Mouse (Mus musculus) spleen, adult 2 months (tissue): ENCODE data around the gene Chst11. TPM values are rescaled to one million over a fixed set of nuclear protein-coding genes. Genes with fewer than 3 reads are reported as not detected.
A peak's percentile ranks its signal among the peaks of the same experiment; 100 is the strongest.

ENCODE experiments used
- DNase-seq, 2 experiments: peaks; one replicate each; pipeline versions ENCODE4 v3.0.0 to v3.0.0-alpha.2; 2012 to 2021; ENCODE audit warnings: low spot score in 2 of 2, low read depth in 1 of 2
- H3K27ac ChIP-seq: fragments of 200-500 bp; 2 replicates; pipeline ENCODE4 v1.5.1; 2012; ENCODE audit warnings: low read length, inconsistent platforms; ENCODE audit not compliant: insufficient read depth
- H3K27me3 ChIP-seq: fragments of 200-500 bp; 2 replicates; pipeline ENCODE4 v1.6.1; 2012; ENCODE audit warnings: mild to moderate bottlenecking, moderate library complexity, low read length, inconsistent platforms; ENCODE audit not compliant: control insufficient read depth, insufficient read depth
- H3K36me3 ChIP-seq: fragments of 200-500 bp; 2 replicates; pipeline ENCODE4 v1.6.1; 2012; ENCODE audit warnings: mild to moderate bottlenecking, low read length, inconsistent platforms; ENCODE audit not compliant: control insufficient read depth, insufficient read depth
- H3K4me1 ChIP-seq: fragments of 200-500 bp; 2 replicates; pipeline ENCODE4 v1.6.1; 2011; ENCODE audit warnings: inconsistent platforms; ENCODE audit not compliant: control insufficient read depth, insufficient read depth, insufficient read length
- H3K4me3 ChIP-seq: fragments of 200-500 bp; 2 replicates; pipeline ENCODE4 v1.5.1; 2011; ENCODE audit warnings: mild to moderate bottlenecking, inconsistent platforms; ENCODE audit not compliant: insufficient read depth, insufficient read length; ENCODE audit errors: extremely low read depth
- CTCF ChIP-seq: fragments of 200-500 bp; IDR thresholded peaks from 2 replicates; pipeline ENCODE4 v1.5.1; 2011; ENCODE audit warnings: mild to moderate bottlenecking, inconsistent platforms; ENCODE audit not compliant: insufficient read depth, insufficient read length, insufficient replicate concordance; ENCODE audit errors: extremely low read depth
- POLR2A ChIP-seq: fragments of 200-500 bp; IDR thresholded peaks from 2 replicates; pipeline ENCODE4 v1.6.1; 2011; ENCODE audit warnings: low read depth, low read length, inconsistent platforms
- WGBS: fragments of 180-500 bp; shearing (Covaris S2); methylation state at CpG from one replicate; pipeline ENCODE4 v1.1.7; 2018; 5-methylcytosine and 5-hydroxymethylcytosine counted together
- polyA plus RNA-seq: library from polyadenylated mRNA; depleted of rRNA; stranded (reverse); fragments of >200 nt; gene quantifications from 2 replicates; pipeline ENCODE4 v1.2.3, GENCODE M21; 2012

Chst11 gene
- polyA plus RNA-seq, 1 experiment, result 9.2 TPM

DNA sequence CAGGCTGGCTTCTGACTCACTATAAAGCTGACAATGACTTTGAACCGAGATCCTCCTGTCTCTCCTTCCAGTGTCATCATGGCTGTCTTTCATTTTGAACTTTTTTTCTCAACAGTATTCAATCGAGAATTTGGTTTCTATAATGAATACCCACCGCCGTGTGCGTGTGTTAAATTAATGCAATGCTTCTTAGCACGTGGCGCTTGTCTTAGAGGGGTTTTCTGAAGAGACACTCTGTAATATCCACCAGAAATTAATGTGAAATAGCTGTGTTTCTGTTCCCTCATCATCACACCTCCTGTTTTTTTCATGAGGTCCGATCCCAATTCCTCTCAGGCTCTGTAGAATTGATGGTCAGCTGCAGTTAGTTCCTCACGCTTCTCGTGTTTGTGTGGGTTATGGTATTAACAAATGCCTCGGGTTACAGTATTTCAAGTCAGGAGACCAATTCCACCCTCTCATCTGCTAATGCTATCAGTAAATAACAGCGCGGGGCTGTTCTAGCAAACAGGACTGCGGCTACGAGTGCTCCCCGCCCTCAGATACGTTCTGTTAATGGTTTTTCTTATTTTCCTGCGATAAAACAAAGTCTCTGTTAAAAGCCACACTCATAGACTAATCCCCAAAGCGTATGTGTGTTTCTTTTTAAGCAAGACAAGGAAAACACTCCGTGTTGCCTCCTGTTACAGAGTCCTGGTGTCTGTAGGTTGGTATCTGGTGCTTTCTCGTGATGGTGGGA, 32.6 kb downstream of the Chst11 start:
- TF ChIP-seq CTCF (no peak), POLR2A (no peak)
- peak overlapping the region; percentile 0; the same call in 1 of the 2 replicates for H3K27ac ChIP-seq

DNA sequence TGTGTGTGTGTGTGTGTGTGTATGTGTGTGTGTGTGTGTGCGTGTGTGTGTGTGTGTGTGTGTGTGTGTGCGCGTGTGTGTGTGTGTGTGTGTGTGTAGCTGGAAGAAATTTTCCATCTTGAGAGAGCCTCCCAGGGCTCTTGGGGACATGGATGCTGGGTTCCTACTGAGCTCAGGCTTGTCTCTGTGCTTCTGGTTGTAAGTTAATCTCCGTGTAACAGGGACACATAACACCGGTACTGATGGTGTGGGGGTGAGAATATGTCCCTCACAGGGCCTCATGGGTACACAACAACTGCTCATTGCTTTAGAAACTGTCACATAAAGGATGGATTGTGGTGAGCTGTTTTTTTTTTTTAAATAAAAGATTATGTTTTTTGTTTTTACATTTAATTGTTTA, 33.2 kb downstream of the Chst11 start:
- 96% methylated on average over 4 of the region's 5 CpGs for WGBS
- Histone ChIP-seq H3K4me3 (no peak overlapping the region), H3K36me3 (no peaks in the 10 kb centered on the region), H3K27ac (peak overlapping the region; percentile 0; the same call in 1 of the 2 replicates), H3K4me1 (no peaks in the 10 kb centered on the region), H3K27me3 (no peaks in the 10 kb centered on the region)
- no peak for TF ChIP-seq CTCF
- no peak for TF ChIP-seq POLR2A
- no peak for DNase-seq

More for the DNA sequence above, 32.6 kb downstream of the Chst11 start:
- Histone ChIP-seq H3K4me3 (no peak overlapping the region), H3K27me3 (no peaks in the 10 kb centered on the region), H3K4me1 (no peaks in the 10 kb centered on the region), H3K36me3 (no peaks in the 10 kb centered on the region)
- DNase-seq, result no peak
- 81% methylated on average over 21 of the region's 21 CpGs for WGBS

DNA sequence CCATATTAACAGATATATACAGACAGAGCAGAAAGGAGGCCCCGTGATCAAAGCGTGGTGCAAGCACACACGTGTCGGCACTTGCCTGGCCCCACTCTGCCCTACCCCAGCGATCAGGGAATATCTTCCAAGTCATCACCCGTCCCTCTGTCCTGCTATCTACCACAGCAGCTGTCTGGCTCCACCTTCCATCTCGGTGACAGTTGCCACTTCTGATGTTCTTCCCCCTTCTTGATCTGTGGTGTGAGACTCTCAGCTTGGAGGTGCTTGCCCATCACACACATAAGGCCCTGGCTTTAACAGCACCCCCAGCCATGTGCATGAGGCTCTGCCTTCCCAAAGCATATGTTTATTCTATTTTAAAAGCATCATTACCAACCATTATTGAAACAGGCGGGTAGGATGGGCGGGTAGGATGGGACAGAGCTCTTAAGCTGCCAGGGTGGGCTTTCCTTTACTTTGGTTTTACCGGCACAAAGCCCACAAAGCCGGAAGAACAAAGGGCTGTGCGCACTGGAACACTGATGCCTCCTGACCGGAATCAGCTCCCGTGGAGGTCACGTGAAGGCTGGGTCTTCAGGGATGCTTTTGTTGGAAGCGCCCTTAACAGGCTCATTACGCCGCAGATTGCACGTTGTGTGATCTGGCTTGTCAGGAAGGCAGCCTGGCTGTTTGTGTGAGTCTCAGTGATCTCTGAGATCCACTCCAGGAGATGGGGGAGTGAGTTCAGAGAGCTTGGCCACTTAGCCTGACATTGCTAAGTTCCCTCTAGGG, 34.4 kb downstream of the Chst11 start:
- Histone ChIP-seq H3K27me3 (no peaks in the 10 kb centered on the region), H3K4me3 (no peak overlapping the region), H3K36me3 (no peaks in the 10 kb centered on the region), H3K27ac (no peak overlapping the region), H3K4me1 (no peaks in the 10 kb centered on the region)
- 68% methylated on average over 19 of the region's 19 CpGs for WGBS
- TF ChIP-seq CTCF (no peak), POLR2A (no peak)
- DNase-seq, result no peak

DNA sequence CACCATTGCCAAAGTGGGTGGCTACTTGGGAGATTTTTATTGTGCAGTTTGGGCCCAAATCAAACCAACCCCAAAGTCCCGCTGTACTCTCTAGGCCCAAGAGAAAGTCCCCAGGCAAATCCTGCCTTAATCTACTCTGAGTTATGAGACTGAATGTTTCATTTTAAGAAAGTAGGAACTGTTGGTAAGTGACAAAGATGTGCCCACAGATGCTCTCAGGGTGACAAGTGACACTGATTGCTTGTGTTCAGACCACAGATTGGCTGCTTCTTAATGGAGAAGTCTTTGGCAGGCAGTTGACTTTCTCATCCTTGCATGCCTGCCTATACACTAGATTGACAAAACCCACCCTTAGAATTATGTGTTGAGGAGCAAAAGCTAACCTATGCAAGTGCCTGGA, 37.3 kb downstream of the Chst11 start:
- DNase-seq, result no peak
- no peaks in the 10 kb centered on the region for H3K36me3 ChIP-seq
- H3K27ac ChIP-seq, result no peak overlapping the region
- no peaks in the 10 kb centered on the region for H3K27me3 ChIP-seq
- no peak overlapping the region for H3K4me3 ChIP-seq
- 98% methylated on average over 1 of the region's 1 CpGs for WGBS
- TF ChIP-seq POLR2A (no peak), CTCF (no peak)
- no peaks in the 10 kb centered on the region for H3K4me1 ChIP-seq

DNA sequence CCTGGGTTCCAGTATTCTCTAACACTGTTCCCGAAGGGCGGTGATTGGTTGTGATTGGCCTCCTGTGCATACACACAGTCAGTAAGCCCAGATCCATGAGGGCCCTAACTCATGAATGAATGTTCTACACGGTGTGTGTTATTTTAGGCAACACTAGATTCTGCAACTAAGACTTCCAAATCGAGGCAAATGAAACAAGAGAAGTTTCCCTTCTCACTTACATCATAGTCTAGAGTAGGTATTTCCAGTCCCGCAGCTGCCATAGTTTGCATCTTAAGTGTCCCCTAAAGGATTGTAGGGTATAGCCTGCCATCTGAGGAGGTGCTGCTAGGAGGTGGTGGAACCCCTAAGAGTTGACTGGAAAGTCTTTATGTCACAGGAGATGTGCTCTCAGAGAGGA, 40.9 kb downstream of the Chst11 start:
- DNase-seq, result no peak
- no peaks in the 10 kb centered on the region for H3K27me3 ChIP-seq
- no peak overlapping the region for H3K27ac ChIP-seq
- H3K36me3 ChIP-seq, result no peaks in the 10 kb centered on the region
- no peak overlapping the region for H3K4me3 ChIP-seq
- TF ChIP-seq CTCF (no peak), POLR2A (no peak)
- 82% methylated on average over 5 of the region's 5 CpGs for WGBS
- H3K4me1 ChIP-seq, result no peaks in the 10 kb centered on the region

DNA sequence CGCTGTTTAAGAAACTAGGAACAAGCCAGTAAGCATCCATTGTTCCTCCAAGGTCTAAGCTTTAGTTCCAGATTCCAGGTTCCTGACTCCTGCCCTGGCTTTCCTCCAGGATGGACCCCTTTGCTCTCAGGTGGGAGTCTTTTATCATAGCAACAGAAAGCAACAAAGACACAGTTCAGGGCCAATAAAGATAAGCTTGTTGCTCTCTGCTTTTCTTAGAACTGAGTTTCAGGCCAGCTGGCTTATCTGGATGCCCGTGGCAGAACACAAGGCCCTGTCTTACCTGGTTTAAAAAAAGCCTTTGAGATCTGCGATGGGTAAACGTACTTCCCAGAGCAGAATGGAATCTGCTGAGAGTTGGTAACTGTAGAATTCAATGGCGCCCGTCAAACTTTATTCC, 42.4 kb downstream of the Chst11 start:
- 89% methylated on average over 6 of the region's 6 CpGs for WGBS
- H3K36me3 ChIP-seq, result no peaks in the 10 kb centered on the region
- H3K4me3 ChIP-seq, result no peak overlapping the region
- no peak overlapping the region for H3K27ac ChIP-seq
- no peaks in the 10 kb centered on the region for H3K27me3 ChIP-seq
- TF ChIP-seq CTCF (no peak), POLR2A (no peak)
- no peaks in the 10 kb centered on the region for H3K4me1 ChIP-seq
- DNase-seq, result no peak

DNA sequence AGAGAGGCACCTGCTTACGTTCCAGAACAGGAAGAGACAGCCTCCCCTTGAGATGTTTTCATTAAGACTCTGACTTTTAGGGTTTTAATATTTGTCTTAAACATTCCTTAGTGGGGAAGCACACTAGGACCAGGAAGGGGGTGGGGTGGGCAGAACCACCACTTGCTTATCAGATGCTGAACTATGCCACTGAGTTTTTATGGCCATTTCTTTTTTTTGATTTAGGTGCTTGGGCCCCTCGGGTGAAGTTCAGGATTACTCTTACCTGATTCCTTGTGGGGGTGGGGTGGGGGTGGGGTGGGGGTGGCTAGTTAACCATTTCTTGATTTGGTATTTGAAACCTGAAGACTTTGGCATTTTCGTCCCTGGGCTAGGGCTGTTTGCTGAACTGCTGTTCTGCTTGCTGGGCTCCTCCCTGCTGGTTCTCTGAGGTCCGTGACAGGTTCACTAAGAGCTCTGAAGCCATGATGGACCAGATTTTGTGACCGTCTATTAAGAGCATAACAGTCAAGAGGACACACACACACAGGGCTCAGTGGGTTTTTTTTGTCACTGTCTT, 44.9 kb downstream of the Chst11 start:
- TF ChIP-seq CTCF (no peak), POLR2A (no peak)
- H3K4me3 ChIP-seq, result no peak overlapping the region
- H3K27ac ChIP-seq, result no peak overlapping the region
- DNase-seq, result no peak
- H3K36me3 ChIP-seq, result no peaks in the 10 kb centered on the region
- WGBS, result 82% methylated on average over 5 of the region's 5 CpGs
- H3K4me1 ChIP-seq, result no peaks in the 10 kb centered on the region; the same call in 1 of the 2 replicates
- H3K27me3 ChIP-seq, result no peaks in the 10 kb centered on the region
